Mouse (Mus musculus): ENCODE measurements around the gene 1500009C09Rik. TPM values are rescaled to one million over a fixed set of nuclear protein-coding genes. Genes with fewer than 3 reads are reported as not detected.

The 1500009C09Rik gene
- polyA plus RNA-seq, 1 experiment = 0.06 TPM

DNA sequence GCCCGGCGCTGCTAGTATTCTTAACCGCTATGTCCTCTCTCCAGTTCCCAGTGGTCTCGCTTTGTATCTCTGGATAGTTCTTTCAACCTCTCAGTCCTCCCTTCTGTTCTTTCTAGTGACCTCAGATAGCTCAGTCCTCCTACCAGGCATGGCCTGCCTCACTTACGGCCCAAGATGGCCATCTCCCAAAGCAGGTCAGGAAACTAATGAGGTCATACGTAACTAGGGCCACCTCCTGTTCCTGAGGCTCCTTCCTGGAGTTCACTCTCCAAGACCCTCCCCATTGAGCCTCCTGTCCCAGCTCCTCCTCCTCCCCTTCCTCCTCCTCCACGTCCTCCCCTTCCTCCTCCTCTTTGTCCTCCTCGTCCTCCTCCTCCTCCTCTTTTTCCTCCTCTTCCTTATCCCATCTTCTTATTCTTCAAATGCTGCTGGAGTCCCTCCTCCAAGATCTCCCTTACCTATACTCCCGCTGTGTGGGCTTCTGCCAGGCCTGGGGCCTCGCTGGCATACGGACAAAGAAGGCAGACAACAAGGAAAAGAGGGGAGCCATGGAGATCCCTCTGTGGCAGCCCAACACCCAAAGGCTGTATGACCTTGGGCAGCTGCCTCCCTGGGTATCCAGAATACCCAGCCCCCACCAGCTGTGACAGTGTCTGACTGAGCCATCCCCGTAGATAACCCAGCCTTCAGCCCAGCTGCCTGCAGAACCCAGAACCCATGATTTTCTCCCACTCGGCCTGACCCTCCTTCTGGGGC lies 42.7 kb upstream of the 1500009C09Rik start:
- H3K4me1 ChIP-seq = peaks cover 27% of the 10 kb centered on the region
- H3K4me3 ChIP-seq (replicated peaks) = no peak overlapping the region
- H3K36me3 ChIP-seq (replicated peaks; ENCODE audit: low read length) = peaks cover 48% of the 10 kb centered on the region
- no peaks in the 10 kb centered on the region for H3K9me3 ChIP-seq
- TF ChIP-seq GATA1 (IDR thresholded peaks at IDR 0.05; ENCODE audit: borderline replicate concordance, low read length) (no peak), FLI1 (IDR thresholded peaks at IDR 0.05; ENCODE audit: low read length) (no peak)
- peaks cover 49% of the 10 kb centered on the region for H3K27me3 ChIP-seq (replicated peaks)

DNA sequence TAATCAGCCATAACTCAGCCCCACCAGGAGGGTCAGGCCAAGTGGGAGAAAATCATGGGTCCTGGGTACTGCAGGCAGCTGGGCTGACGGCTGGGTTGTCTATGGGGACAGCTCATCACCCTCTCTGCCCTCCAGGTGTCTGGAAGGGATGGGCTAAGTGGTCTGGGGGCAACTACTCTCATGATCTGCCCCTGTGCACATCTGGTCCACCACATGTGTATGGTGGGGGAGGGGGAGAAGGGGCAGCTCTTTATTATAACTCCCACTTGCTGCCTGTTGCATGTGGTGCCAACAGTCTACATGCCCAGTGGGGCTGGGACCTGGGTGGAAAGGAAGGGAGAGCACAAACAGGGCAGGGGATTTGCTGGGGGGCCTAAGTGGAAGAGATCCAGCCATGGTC lies 41.4 kb upstream of the 1500009C09Rik start:
- H3K9me3 ChIP-seq = no peaks in the 10 kb centered on the region
- peaks cover 35% of the 10 kb centered on the region for H3K36me3 ChIP-seq (replicated peaks; ENCODE audit: low read length)
- H3K4me3 ChIP-seq (replicated peaks) = no peak overlapping the region
- TF ChIP-seq GATA1 (IDR thresholded peaks at IDR 0.05; ENCODE audit: borderline replicate concordance, low read length) (no peak), FLI1 (IDR thresholded peaks at IDR 0.05; ENCODE audit: low read length) (no peak)
- peaks cover 63% of the 10 kb centered on the region for H3K27me3 ChIP-seq (replicated peaks)
- H3K4me1 ChIP-seq = peaks cover 27% of the 10 kb centered on the region

DNA sequence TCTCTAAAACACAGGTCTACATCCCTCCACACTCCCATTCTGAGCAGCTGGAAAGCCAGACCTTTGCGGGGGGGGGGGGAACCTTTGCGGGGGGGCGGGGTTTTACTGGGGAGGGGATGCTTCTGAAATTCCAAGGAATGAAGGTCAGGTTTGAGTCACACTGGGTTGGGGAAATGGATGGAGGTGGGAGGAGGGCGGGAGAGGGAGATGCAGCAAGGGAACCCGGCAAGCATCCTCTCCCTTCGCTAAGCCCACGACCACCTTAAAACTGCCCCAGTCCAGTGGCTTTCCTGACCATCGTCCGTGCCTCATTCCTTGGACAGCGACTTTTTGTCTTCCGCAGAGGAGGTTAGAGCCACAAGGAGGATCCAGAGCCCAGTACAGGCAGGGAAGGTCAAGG lies 40.9 kb upstream of the 1500009C09Rik start:
- peaks cover 67% of the 10 kb centered on the region for H3K27me3 ChIP-seq (replicated peaks)
- no peak for TF ChIP-seq GATA1 (IDR thresholded peaks at IDR 0.05; ENCODE audit: borderline replicate concordance, low read length)
- TF ChIP-seq FLI1 (IDR thresholded peaks at IDR 0.05; ENCODE audit: low read length) = no peak
- H3K4me3 ChIP-seq (replicated peaks) = peak overlapping the region; percentile 44
- peaks cover 27% of the 10 kb centered on the region for H3K4me1 ChIP-seq
- no peaks in the 10 kb centered on the region for H3K9me3 ChIP-seq
- H3K36me3 ChIP-seq (replicated peaks; ENCODE audit: low read length) = peaks cover 30% of the 10 kb centered on the region

DNA sequence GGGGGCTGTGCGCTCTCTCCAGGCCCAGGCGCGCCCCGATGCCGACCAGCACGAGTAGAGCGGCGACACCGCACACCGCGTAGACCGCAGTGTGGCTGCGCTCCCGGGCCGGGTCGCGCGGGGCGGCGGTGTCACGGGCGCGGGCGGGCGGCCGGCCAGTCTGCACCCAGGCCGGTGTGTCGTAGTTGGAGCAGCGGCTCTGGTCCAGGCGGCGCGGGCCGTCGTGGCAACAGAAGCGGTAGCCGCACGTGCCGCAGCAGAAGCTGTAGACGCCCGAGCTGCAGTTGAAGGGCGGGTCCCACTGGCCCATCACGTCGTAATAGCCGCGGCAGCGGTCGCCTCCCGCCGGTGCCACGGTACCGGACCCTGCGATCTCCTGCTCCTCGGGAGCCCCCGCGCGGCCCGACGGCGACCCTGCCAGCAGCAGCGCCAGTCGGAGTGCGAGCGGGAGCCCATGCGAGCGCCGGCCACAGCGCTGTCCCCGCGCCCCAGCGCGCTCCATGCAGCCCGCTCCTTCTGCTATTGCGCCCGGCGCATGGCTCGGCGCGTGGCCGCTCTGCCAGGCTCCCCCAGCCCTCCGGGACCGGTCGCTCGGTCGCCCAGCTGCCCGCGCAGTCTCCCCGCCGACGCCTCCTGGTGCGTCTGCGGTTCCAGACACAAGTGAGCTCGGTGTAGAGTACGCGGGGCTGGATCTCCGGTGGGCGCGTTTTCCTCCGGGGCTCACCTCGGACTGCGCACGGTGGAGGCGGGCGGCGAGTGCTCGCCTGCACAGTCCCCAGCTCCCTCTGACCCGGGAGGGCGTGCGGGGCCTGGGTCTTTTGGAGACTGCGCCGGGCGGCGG lies 40.1 kb upstream of the 1500009C09Rik start:
- Histone ChIP-seq H3K4me3 (replicated peaks) (peak overlapping the region; percentile 88), H3K36me3 (replicated peaks; ENCODE audit: low read length) (peaks cover 22% of the 10 kb centered on the region), H3K9me3 (no peaks in the 10 kb centered on the region), H3K4me1 (peaks cover 30% of the 10 kb centered on the region), H3K27me3 (replicated peaks) (peaks cover 76% of the 10 kb centered on the region)
- TF ChIP-seq FLI1 (IDR thresholded peaks at IDR 0.05; ENCODE audit: low read length) (no peak), GATA1 (IDR thresholded peaks at IDR 0.05; ENCODE audit: borderline replicate concordance, low read length) (no peak)

DNA sequence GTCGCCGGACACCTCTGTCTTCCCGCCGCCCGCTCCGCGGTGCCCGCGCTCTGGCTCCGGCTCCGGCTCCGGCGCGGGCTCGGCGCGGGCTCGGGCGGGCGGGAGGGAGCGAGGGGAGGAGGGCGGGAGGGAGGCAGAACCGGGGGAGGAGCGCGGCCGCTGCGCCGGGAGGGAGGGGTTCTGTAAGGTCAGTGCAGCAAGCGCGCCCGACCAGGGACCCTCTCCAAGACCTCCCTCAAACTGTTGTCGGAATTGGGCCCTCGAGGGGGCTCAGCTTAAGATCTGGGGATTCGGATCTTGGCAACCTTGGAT lies 39.5 kb upstream of the 1500009C09Rik start, which contains the start of gene Shisa8:
Shisa8 (minus strand) TSS at position 64 of the 312 bp plus-strand sequence.
- peaks cover 33% of the 10 kb centered on the region for H3K4me1 ChIP-seq
- peaks cover 78% of the 10 kb centered on the region for H3K27me3 ChIP-seq (replicated peaks)
- peak within 1 kb of the TSS; percentile 88 for H3K4me3 ChIP-seq (replicated peaks)
- H3K9me3 ChIP-seq = no peaks in the 10 kb centered on the region
- peaks cover 16% of the 10 kb centered on the region for H3K36me3 ChIP-seq (replicated peaks; ENCODE audit: low read length)
- TF ChIP-seq GATA1 (IDR thresholded peaks at IDR 0.05; ENCODE audit: borderline replicate concordance, low read length) (no peak), FLI1 (IDR thresholded peaks at IDR 0.05; ENCODE audit: low read length) (no peak)

DNA sequence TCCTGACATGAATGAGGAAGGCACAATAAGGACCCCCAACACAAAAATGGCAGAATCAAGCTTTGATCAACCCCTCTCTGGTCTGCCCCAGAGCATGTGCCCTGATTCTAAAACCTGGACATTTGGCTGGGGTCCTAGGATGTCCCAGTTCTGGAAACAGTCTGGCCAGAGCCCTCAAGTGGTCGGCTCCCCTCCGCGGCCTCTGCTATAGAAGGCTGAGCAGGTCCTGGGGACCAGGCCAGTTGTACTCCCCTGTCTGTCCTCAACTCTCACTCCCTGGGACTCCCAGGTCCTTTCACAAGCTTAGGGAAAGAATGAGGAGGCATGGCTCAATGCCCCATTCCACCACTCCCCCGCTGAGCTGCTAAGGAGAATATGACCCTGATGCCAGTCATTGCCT lies 39.0 kb upstream of the 1500009C09Rik start:
- Histone ChIP-seq H3K4me1 (peaks cover 33% of the 10 kb centered on the region), H3K9me3 (no peaks in the 10 kb centered on the region), H3K27me3 (replicated peaks) (peaks cover 82% of the 10 kb centered on the region), H3K36me3 (replicated peaks; ENCODE audit: low read length) (peaks cover 11% of the 10 kb centered on the region), H3K4me3 (replicated peaks) (no peak overlapping the region)
- TF ChIP-seq FLI1 (IDR thresholded peaks at IDR 0.05; ENCODE audit: low read length) = no peak
- TF ChIP-seq GATA1 (IDR thresholded peaks at IDR 0.05; ENCODE audit: borderline replicate concordance, low read length) = no peak

DNA sequence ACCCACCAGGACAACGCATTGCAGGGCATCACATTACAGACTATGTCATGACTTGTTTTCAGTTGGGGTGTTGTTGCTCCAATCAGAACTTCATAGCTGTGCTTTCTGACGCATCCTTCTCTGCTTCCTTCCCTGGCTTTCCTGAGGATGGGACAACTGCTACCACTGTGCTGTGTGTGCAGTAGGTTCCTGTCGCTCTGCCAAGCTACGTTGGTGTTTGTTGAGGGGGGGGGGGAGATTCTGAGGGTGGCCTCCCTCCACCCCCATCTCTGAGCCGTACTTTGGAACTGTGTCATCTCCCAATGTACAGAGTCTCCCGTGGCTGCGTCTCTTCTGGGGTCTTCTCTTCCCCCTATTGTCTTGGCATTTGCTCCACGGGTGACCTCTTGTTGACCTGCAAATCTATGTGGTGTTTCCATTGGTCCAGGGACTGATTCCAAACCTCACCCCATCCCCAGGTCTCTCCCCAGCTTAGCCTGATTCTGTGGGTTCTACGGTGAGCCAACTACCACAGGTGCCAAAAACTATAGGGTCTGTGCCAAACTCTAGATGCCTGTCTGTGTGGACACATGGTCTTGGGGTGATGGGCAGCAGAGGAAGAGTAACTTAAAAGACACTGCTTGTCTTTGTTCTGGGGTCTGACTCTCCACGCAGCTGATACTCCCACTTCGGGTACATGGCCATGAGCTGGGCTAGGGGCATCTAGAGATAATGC lies 36.7 kb upstream of the 1500009C09Rik start:
- Histone ChIP-seq H3K36me3 (replicated peaks; ENCODE audit: low read length) (no peaks in the 10 kb centered on the region), H3K27me3 (replicated peaks) (peaks cover 79% of the 10 kb centered on the region), H3K4me1 (peaks cover 43% of the 10 kb centered on the region), H3K4me3 (replicated peaks) (no peak overlapping the region), H3K9me3 (no peaks in the 10 kb centered on the region)
- TF ChIP-seq GATA1 (IDR thresholded peaks at IDR 0.05; ENCODE audit: borderline replicate concordance, low read length) (no peak), FLI1 (IDR thresholded peaks at IDR 0.05; ENCODE audit: low read length) (no peak)

DNA sequence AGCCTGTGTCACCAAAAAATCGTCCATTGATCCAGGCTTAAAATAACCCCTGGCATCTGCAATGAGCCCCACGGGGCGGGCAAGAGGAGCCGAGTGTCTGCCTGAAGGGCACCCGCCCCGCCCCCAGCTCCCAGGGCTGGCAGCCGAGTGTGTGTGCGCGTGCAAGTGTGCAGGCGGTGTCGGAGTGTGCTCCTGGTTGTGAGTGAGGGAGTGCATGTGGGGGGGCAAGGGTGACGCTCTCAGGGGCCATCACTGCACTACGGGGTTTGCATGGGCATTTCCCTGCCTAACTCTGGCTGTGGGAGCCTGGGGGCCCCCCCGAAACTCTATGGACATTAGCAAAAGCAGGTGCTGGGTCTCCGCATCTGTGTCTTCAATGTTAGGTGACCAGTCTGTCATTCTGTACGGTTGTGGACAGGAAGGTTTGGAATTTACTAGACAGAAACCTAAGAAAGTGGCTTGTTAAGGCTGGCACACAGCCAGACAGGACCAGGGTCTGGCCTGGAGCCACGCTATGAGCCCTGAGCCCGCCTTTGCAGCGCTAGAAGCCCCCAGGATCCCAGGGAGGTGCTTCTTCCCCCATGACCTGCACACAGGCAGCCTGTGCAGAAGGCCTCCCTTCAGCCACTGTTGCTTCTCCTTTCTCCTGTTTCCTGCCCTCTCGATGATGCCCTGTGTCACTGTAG lies 35.9 kb upstream of the 1500009C09Rik start:
- H3K4me1 ChIP-seq = peaks cover 35% of the 10 kb centered on the region
- H3K36me3 ChIP-seq (replicated peaks; ENCODE audit: low read length) = no peaks in the 10 kb centered on the region
- no peaks in the 10 kb centered on the region for H3K9me3 ChIP-seq
- TF ChIP-seq FLI1 (IDR thresholded peaks at IDR 0.05; ENCODE audit: low read length) (no peak), GATA1 (IDR thresholded peaks at IDR 0.05; ENCODE audit: borderline replicate concordance, low read length) (no peak)
- H3K4me3 ChIP-seq (replicated peaks) = no peak overlapping the region
- H3K27me3 ChIP-seq (replicated peaks) = peaks cover 80% of the 10 kb centered on the region

DNA sequence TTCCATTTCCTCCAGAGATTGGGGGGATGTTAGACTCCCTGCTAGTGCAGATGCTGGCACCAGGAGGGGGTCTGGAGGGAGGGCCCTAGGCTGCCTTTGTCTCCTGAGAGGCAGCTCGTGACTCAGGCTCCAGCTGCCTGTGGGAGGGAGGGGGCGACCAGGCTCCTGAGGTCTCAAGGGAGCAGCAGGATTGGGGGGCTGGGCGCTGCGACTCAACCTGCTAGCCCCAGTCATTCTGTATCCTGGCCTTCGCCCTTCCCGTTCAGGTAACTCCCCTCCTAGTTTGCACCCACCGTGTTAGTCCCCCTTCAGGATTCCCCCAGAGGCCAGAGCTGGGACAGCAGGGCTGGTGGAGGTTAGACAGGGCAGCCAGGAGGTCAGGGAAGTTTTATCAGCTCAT lies 35.2 kb upstream of the 1500009C09Rik start:
- peaks cover 28% of the 10 kb centered on the region for H3K4me1 ChIP-seq

More for the DNA sequence above, 35.2 kb upstream of the 1500009C09Rik start:
- peaks cover 76% of the 10 kb centered on the region for H3K27me3 ChIP-seq (replicated peaks)
- no peak for TF ChIP-seq FLI1 (IDR thresholded peaks at IDR 0.05; ENCODE audit: low read length)
- TF ChIP-seq GATA1 (IDR thresholded peaks at IDR 0.05; ENCODE audit: borderline replicate concordance, low read length) = no peak
- H3K9me3 ChIP-seq = no peaks in the 10 kb centered on the region
- no peaks in the 10 kb centered on the region for H3K36me3 ChIP-seq (replicated peaks; ENCODE audit: low read length)
- H3K4me3 ChIP-seq (replicated peaks) = no peak overlapping the region
